Mouse (Mus musculus) frontal cortex, postnatal 14 days (tissue): ENCODE measurements around the gene Slc35g3.

Source experiments
- DNase-seq, 2 experiments: peaks; one replicate each; pipeline ENCODE4 v3.0.0; 2022; ENCODE audit warnings: low spot score in 2 of 2

Slc35g3 gene

DNA sequence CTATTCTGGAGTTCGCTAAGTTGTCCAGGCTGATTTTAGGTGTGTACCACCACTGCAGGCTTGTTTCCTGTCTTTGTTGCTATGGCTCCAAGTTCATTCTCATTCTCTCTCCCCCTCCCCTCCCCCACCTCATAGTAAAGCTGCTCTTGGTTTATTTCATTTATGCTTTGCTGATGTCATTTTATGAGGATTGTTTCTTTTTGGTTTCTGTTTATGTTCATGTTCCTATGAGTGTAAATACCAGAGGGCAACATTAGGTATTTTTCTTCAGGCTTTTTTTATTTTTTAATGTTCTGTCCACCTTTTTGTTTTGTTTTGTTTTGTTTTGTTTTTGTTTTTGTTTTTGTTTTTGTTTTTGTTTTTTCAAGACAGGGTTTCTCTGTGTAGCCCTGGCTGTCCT lies at the start of gene Slc35g3:
Gene Slc35g3, minus strand, starts transcription at position 101 of the 400 bp plus-strand sequence.
- no peak for DNase-seq

DNA sequence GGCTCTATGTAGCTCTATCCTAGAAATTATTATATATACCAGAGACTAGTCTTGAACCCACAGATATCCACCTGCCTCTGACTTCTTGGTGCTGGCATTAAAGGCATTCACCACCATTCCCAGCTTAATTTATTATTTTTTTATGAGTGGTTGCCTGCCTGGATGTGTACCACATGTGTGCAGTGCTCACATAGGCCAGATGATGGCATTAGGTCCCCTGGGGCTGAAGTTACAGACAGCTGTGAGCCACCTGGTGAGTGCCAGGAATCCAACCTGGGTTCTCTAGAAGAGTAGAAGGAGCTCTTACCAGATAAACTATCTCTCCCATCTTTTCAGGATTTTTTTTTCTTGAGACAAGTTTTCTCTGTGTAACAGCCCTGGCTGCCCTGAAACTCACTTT lies 48.5 kb upstream of the Slc35g3 start:
- no peak for DNase-seq

DNA sequence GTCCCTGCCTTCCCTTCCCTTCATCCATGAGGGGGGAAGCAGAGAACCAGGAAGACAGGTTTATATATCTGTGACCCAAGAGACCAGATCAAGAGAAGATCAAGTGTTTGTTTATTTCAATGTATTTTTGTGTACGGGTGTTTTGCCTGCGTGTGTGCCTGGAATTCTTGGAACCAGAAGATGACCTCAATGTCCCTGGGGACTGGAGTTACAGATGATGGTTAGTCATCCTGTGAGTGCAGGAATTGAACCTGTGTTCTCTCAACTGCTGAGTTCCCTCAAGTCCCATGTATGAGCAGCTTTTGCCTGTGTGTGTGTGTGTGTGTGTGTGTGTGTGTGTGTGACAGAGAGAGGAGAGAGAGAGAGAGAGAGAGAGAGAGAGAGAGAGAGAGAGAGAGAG lies 45.9 kb upstream of the Slc35g3 start:
- no peak for DNase-seq

DNA sequence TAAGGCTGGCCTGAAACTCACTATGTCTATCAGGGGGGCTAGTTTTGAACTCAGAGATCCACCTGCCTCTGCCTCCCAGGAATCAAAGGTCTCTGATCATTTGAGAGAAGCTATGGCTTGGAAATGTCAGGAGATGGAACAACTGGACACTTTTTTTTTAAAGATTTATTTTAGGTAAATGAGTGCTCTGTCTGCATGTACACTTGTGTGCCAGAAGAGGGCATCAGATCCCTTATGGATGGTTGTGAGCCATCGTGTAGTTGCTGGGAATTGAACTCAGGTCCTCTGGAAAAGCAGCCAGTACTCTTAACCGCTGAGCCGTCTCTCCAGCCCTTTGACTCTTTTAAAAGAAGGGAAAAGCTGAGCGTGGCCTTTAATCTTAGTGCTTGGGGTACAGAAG lies 44.6 kb upstream of the Slc35g3 start:
- DNase-seq = no peak

DNA sequence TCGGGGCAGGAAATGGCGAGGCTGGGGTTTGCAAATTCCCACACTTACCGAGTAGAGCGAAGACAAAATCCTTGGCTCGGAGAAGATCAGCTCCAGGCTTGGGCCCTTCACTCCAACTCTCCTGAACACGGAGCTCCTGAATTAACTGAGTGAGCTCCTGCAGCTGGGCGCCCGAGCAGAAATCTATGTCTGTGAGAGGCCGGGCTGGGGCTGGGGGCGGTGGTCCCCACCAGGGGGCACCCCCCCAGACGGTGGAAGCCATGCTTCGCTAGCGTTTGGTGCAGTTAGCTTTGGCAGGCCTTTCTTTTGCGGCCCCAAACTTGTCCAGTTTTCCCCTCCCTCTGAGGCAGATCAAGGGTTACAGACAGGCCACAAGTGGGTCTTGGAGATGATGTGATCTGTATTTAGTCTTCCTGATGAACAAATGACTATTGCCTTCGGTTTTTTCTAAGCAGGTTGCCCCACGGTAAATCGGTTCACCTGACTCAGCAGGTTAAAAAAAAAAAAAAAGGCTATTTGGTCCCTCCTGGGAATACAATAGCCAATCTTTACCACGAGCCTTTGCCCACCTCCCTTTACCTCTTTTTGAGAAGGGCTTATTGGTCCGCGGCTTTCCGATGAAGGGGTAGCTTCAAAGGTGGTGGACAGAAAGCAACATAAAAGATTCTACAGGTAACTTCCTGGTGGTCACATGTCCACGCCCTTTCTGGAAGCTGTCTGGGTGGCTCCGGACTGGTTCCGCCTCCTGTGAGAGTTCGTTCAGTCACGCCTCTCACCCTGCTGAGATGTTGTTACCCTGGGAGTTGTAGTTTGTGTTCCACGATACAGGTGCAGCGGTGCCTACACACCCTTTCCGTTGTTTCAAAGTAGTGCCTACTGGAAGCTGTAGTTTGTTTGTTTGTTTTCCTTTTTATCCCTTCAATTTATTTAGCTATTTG lies 43.5 kb upstream of the Slc35g3 start, which contains the start of gene Tmem102:
Gene Tmem102, minus strand, starts transcription at position 653 of the 938 bp plus-strand sequence.
- DNase-seq = no peak

DNA sequence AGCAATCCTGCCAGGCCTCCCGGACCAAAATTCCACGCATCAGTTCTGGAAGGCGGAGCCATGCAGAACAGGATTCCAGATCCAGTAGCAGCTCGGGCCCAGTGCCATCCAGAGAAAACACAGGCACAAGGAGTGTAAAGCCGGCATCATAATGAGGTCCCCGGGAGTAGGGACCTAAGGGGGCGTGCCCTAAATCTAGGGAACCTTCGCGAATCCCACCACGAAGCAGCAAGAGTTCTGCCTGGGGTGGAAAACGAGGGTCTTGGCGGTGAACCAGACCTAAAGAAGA lies 42.8 kb upstream of the Slc35g3 start:
- no peak for DNase-seq

DNA sequence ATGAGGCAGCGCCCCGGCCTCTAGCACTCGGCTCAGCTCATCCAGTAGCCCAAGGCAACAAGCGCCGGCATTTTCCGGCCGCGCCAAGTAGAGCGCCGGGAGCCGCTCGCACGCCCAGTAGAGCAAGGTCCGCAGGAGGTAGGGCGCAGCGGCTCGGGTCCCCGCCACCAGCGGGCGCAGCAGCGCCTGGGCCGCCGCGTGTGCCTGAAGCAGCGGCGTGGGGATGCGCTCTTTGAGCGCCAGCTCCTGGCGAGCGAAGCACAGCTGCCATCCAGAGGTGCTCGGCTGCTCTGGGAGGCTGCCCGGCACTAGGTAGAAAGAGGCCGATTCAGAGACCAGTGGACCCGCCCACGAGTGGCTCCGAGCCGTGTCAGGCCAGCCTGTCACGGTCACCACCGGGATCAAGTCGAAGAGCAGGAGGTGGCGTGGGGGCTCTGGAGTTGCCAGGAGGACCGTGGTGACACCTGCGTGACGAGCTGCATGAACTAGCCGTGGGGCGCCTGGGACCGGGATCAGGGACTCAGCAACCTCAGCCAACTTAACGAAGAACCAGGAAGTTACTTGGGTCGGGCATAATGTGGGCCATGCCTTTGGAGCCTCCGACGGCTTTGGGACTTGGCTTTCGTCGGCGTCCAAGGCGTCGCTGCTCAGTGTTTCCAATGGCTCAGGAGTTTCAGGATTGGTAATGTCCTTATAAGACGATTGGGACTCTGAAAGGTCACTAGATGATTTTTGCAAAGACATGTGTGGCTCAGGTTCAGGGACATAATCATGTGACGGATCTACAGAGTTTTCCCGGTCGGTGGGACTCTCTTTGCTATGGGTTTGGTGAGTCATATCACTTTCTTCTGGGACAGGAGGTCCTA lies 42.3 kb upstream of the Slc35g3 start:
- DNase-seq = peak in 1 of 2 experiments; percentile 55

DNA sequence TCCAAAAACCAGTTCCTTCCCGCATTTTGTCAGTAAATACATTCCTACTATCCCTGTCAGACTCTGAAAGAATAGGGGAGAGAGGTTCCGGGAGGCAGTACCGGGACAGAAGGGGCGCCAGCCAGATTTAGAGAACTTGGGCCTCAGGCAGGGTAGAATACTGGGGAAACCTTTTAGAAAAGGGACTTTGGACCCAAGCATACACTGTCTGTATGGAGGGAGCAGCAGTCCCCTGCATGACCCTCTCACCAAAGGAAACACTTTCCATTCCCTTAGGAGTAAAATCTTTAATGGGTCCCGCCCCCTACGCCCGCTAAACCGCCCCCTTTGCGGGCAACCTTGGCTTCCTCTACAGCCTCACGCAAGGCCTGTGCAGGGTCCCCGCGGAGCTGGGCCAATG lies 41.6 kb upstream of the Slc35g3 start:
- DNase-seq = no peak

DNA sequence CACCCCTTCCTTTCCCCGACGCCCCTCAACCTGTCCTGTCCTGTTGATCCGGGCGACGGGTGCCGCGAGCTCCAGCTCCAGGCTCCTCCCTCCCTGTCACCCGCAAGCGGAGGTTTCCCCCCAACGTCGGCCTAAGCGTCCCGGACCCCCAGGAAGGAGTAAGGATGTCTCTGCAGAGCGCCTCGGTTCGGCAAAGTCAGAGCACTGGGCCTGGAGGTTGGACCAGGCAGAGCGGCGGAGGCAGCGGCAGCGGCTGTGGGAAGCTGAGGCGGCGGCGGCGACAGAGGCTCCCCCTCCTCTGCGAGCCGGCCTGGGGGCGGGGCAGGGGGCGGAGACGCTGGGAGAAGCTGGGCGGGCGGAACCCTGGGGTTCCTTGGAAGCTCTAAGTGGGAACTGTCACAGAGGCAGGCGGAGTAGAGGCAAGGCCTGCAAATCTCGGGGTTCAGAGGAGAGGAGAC lies 40.9 kb upstream of the Slc35g3 start:
- peak; percentile 69 to 79 for DNase-seq

DNA sequence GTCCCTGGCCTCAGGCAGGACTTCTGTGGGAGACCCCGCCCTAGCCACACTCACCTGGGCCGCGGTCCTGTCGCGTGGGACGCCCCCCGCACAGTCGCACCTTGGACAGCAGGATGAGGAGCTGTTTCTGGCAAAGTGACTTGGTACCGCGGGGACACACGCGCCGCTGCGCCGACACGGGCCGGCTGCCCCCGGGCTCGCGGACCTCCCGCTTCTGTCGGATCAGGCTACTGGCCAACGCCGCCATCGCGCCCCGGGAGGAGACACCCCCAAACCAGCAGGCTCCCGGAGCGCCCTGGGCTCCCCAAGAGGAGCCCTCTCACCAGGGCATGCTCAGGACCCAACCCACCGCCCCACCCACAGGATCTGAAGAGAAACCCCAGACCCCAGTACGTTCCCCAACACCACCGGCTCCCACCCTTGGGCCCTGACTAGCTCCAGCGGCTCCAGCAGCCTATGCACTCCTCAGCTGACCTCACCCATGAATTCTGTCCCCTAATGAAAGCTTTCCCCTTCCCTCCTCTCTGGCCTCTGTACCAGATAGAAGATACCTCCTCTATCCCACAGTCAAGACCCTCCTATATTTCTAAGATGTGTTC lies 39.7 kb upstream of the Slc35g3 start, which contains the start of gene Fgf11:
Gene Fgf11, minus strand, starts transcription at position 479 of the 599 bp plus-strand sequence.
- DNase-seq = no peak

DNA sequence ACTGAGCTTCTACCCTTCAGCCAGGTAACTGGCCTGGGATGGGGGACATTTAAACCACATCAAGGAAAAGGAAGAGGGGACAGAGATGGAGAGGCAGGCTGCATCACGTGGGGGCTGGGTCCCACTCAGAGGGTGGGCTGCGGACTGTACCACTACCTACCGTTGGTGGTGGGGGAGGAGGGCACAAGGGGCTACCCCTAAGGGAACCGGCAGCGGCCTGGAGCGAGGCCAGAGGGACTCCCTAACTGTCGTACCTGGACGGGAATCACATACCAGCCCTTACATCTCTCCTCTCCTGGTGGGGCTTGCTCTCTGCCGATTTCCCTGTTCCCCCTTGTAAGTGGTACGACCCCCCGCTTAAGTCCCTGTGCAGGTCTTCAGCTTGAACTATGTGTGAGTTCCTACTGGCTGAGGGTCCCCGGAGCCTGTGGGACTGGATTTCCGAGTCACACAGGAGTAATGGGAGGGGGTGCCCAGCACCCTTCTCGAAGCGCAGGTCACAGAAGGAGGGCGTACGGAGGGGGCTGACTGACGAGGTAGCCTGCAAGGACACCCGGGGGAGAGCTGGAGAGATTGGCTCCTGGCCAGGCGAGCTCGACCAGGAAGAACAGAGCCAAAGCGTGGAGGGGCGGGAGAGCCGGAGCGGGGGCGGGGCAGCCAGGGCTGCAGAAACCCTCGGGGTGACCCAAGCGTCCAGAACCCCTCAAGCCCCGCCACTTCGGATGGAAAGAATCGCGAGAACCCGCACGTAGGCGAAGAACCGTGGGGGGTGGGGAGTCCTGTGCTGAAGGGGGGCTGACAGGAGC lies 38.8 kb upstream of the Slc35g3 start:
- no peak for DNase-seq

DNA sequence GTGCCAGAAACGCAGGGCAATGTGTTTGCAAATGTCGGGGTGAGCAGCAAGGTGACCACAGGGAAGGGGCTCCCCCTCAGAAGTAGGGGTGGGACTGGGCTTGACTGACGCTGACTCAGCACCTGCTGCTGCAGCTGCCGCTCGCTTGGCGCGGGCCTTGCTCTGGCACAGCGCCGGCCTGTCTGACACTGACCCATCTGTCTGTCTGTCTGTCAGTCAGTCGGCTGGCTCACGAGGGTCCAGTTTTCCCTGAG lies 38.3 kb upstream of the Slc35g3 start:
- no peak for DNase-seq

DNA sequence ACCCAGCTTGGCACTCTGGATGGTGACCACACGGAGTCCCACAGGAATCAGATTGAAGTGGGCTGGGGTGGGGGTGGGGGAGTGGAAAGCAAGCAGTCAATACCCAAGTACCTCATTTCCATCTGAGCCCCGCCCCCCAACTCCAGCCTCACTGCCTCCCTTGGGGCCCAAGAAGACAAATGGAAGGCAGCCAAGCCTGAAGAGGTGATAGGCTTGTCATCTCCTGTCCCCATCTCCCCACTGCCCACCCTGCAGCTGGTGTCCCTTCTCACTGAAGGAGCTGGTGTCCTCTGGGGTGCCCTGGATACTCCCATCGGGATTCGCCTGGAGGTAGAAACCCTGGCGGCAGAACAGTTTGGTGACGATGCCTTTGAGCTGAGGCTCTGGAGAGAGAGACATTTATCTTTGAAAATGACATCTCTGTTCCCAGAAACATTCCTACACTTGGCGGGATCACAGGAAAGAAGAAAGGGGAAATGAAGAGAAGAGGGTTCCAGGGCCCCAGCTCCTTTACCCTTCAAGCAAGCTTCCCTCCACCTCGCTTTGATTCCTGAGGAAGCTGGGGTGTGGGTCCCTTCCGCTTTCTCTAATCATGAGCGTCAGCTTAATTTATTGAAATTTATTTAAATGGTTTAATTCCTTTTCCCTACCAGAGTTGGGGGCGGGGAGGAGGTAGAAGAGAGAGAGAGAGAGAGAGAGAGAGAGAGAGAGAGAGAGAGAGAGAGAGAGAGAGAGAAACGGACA lies 37.8 kb upstream of the Slc35g3 start:
- no peak for DNase-seq

DNA sequence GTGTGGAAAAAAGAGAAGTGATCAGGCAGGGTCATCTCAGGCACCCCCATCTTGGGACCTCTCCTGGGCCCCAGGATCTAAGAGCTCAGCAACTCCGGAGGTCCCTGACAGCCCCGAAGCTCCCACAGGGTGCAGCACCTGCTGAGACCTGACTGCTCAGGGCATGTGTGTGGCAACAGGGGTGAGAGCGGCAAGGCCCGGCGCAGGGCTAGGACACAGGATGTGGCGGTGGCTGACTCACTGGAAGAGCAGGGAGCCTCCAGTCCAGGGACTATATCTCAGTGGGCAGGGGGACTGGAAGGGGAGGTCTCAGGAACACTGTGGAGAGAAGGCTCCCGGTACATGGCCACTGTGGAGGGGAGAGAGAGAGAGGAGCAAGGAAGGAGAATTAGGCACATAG lies 36.2 kb upstream of the Slc35g3 start:
- DNase-seq = no peak

DNA sequence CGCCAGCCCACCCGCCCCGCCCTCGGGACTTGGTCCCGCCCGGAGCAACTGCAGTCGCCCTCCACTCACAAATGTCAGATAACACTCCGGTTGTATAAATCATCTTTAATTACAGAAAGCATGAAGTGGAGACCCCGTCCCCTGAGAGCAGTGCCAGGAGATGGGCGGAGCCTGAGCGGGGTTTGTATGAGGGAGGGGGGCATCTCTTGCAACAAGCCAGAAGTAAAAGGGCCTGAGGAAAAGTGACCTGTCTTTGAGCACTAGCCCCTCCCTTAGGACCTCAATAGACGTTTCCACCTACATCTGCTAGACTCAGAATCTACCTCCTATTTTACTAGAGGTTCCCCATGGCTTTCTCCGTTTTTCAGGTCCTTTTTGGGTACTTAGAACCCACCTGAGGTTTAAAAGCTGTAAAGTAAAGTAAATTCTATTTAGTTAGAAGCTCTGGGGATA lies 34.2 kb upstream of the Slc35g3 start:
- no peak for DNase-seq

DNA sequence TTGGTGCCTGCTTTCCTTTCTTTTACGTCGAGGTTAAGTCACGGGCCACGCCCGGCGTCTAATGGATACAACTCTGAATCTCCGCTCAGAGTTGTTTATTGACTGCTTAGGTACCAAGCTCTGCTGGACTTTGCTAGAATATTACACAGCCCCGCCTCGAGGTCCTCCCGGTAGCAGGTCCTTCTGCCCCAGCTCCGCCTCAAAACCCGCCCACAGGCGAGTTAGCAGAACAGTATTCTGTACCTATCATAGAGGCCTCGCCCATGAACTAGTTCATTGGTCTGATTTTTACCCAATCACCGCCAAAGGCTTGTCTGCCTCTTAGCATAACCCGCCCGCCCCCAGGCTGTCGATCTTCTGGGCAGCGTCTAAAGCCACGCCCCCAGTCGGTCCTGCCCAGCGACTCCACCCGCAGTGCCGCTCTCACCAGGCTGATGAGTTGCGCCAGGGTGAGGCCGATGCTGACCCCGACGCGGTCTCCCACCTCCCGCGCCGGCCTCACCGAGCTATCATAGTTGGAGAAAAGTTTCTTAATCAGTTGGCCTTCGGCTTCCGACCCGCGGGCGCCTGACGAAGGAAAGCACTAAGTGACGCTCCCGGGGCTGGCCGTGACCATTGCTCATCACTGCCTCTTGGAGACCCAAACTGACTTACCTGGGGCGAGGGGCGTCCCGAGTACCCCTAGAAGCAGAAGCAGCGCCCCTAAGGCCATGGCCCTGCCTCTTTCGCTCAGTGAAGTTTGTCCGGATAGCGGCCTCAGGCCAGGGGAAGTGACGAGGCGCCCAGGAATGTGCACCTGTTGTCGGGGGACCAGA lies 33.6 kb upstream of the Slc35g3 start, which contains the start of gene Chrnb1:
Gene Chrnb1, minus strand, starts transcription at position 776 of the 815 bp plus-strand sequence.
- DNase-seq = peak; percentile 82 to 86

DNA sequence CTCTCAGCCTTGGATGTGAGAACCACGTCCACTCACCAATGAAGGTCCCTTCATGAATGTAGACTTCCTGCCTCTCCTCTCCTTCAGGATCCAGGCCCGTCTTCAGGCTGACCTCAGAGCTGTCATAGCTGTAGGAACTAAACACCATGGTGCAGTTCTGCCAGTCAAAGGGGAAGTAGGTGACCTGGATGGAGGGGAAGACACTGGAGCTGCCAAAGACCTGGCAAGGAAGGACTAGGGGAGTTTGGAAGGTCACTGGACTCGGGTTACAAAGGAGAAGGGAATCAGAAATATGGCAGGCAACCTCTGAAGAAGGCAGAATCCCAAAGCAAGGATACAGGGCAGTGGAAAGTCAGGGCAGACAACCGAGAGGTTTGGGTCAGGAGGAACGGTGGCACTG lies 31.7 kb upstream of the Slc35g3 start:
- no peak for DNase-seq

DNA sequence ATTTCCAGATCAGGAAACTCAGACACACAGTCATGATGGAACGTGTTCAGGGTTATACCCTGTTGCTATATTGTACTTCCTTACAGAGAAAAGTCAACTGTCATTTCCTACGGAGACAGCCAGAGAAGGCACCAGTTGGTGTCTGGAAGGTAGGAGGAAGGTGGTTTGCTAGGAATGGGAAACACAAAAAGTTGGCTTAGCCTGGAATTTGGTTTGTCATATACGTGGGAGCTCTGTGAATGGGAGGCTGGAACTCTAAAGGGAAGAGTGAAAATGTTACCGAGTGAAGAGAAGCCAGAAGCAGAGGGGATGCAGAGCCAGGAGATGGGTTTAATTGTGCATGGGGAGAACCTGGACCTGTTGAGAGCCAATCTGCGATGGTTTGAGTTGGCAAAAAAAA lies 29.7 kb upstream of the Slc35g3 start:
- no peak for DNase-seq

DNA sequence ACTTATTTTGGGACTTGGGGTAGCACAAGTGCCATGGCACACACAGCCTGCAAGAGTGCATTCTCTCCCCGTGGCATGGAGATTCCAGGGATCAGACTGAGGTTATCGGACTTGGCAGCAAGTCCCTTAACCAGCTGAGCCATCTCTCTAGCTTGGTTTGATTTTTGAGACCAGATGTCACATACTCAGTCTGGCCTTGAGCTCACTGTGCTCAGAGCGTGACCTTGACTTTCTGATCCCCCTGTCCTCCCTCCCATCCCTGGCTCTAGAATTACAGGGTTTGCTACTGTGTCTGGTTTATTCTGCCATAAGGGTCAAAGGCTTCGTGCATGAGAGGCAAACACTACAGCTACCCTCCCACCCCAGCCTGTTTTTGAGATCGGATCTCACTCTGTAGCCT lies 27.7 kb upstream of the Slc35g3 start:
- no peak for DNase-seq

DNA sequence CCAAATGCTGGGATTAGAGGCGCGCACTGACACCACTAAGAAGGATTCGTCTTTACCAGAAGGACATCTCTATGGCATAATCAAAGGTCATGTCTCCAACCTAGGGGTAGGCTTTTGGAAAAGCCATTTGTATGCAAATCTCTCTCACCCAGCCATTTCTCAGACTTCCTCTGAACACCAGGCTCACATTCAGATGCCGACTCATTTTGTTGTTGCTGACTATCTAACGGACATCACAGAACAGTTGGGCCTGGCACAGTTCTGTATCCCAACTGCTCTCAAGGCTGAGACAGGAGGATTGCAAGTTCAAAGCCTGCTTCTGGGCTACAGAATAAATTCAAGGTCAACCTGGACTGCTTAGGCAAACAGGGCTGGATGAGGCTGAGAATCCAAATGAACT lies 25.5 kb upstream of the Slc35g3 start:
- no peak for DNase-seq
